Mouse (Mus musculus) brain, adult 2 months (tissue): ENCODE results near the gene Gm49321.

Experiments used
- DNase-seq: peaks from one replicate; pipeline ENCODE4 v3.0.0; 2011; ENCODE audit warnings: low read depth, low spot score

The Gm49321 gene

DNA sequence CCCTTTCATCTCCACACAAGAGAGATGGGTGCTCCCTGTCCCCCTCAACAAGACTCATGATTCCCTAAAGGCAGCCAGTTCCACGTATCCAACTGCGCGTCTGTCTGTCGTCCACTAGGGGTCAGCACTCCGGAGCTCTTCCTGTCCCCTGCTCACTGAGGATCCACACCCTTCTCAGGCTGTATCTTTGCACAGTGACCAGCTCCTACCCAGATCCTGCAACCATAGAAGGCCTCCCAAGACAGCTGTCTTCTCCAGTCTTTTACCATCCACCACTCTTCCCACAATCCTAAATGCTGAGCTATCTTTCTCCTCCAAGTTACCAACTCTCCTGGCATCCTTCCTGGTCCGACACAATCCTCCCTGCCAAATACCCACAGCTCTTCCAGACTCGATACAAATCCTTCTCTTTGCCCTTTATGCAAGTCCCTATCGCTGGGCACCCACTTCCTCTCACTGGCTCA, 72.0 kb downstream of the Gm49321 start:
- DNase-seq: peak; percentile 85

DNA sequence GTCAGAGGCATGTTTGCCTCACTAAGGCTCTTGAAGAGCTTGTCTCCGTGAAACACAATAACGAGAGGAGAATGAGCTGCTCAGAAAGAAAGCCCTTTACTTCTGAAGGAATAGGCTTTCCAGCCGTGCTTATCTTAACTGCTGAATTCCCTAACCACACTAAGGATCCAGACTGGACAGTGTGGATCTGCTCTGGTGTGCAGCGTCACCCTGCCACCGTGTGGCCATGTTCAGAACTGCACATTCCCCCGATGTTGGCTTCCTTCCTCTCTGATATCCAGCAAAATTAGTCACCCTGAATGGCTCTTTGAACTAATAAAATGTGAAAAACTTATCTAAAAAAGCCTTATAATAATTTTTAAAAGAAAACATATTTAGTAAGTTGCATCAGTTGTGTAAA, 76.3 kb downstream of the Gm49321 start:
- DNase-seq: peak; percentile 87

- no peak for DNase-seq
Observed at GRCm38 (mm10) chr12:74014739-74015270, 77.4 kb downstream of the Gm49321 start.

GRCm38 (mm10) chr12:74015491-74015890, 78.0 kb downstream of the Gm49321 start:
- DNase-seq: no peak
